Mouse (Mus musculus) brain, embryonic 14.5 days (tissue): ENCODE results near the gene Hoxa3.

Source experiments
- CTCF ChIP-seq: fragments of 200-500 bp; IDR thresholded peaks from 2 replicates; pipeline ENCODE4 v1.5.1; 2012; ENCODE audit warnings: inconsistent platforms, mild to moderate bottlenecking, moderate library complexity, borderline replicate concordance; ENCODE audit not compliant: insufficient read depth, insufficient read length; ENCODE audit errors: extremely low read depth
- POLR2A ChIP-seq: fragments of 200-500 bp; IDR thresholded peaks from 2 replicates; pipeline ENCODE4 v1.6.1; 2012; ENCODE audit warnings: mild to moderate bottlenecking, inconsistent platforms, borderline replicate concordance; ENCODE audit not compliant: poor library complexity, insufficient read depth, insufficient read length, severe bottlenecking; ENCODE audit errors: extremely low read depth

DNA sequence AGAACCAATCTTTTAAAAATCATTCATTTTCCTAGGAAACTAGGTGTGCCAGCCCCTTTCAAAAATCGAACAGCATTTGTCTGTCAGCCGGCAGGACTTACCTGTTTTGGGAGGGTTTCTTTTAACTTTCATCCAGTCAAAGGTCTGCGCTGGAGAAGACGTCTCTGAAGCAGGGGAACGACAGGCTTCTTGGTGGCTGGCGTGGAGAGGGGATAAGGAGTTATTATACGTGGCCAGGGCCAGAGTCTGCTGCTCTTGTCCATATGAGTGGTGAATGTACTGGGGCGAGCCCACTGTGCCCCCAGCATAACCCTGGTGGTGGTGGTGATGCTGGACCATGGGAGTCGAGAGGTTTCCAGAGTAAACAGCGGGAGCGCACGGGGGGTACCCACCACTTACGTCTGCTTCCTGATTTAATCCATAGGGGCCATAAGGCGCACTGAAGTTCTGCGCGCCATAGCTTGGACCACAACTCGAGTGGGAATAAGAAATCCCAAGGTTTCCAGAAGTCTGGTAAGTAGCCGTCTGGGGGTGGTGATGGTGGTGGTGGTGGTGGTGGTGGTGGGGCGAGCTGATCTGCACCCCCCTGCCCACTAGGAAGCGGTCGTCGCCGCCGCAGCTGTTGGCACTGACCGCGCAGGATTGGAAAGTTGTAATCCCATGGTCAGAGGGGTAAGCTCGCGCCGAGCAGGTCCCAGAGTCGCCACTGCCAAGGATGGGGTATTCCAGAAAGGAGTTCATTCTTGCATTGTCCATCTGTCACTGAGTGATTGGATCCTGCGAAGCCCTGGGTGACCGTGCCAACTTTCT lies 55.5 kb downstream of the Hoxa3 start:
- TF ChIP-seq POLR2A (no peak), CTCF (no peak)
